Mouse (Mus musculus): ENCODE results near the gene Gm8922.
"Not testable (repeated sequence)": the region's sequence is repeated elsewhere in the genome, so short reads cannot be mapped to it uniquely, and the experiment has no call there.

The Gm8922 gene

GRCm38 (mm10) chr5:11681659-11682058, at the start of gene Gm8922:
Gm8922 (plus strand) TSS chr5:11681959.
- DNase-seq (ENCODE audit: low read depth, low spot score), result not testable (repeated sequence)
